Mouse (Mus musculus): ENCODE measurements around the gene Pdia5. TPM values are rescaled to one million over a fixed set of nuclear protein-coding genes. Genes with fewer than 3 reads are reported as not detected.

Pdia5 gene
- total and polyA plus RNA-seq, 2 experiments from 2014 or later = 3.1 to 13.7 TPM

DNA sequence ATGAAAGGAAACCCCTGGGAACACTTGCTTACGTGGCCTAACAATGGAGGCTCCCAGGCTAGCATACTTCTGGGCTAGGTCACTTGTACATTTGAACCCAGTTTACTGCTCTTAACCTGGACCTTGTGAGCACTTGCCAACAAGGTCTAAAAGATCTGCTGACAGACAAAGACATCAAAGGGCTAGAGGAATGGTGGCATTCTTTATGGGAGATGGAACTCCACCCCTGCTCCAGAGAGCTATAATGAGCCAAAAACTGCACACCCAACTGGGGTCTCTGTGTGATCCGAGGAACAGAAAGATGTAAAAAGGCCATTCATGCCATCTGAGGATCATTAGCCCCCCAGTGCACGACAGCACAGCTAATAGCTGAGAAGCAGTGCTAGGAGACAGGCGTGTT, 6.6 kb downstream of the Pdia5 start:
- DNase-seq (ENCODE audit: low spot score) (no peak), ATAC-seq (ENCODE audit: insufficient read depth, low read depth) (no peak)
- H3K4me1 ChIP-seq (ENCODE audit: control insufficient read depth, insufficient read depth) = peaks cover 12% of the 10 kb centered on the region
- 83% methylated on average over 4 of the region's 4 CpGs for WGBS
- H3K9ac ChIP-seq (replicated peaks; ENCODE audit: low read depth, low read length) = no peak overlapping the region
- H3K27ac ChIP-seq (ENCODE audit: low read depth) = no peak overlapping the region
- no peak overlapping the region for H3K4me3 ChIP-seq (ENCODE audit: low read depth, low read length)
- no peak overlapping the region for H3K4me2 ChIP-seq (ENCODE audit: low read depth, low read length)
- H3K36me3 ChIP-seq (replicated peaks; ENCODE audit: control insufficient read depth, insufficient read depth, low read length) = no peaks in the 10 kb centered on the region
- H3K27me3 ChIP-seq (ENCODE audit: control insufficient read depth, insufficient read depth, low read length) = no peaks in the 10 kb centered on the region
- no peaks in the 10 kb centered on the region for H3K9me3 ChIP-seq (replicated peaks; ENCODE audit: control insufficient read depth, low read length)
- TF ChIP-seq CTCF (IDR thresholded peaks at IDR 0.05; ENCODE audit: low read depth) = no peak
- TF ChIP-seq EP300 (IDR thresholded peaks at IDR 0.05; ENCODE audit: low read depth) = no peak

DNA sequence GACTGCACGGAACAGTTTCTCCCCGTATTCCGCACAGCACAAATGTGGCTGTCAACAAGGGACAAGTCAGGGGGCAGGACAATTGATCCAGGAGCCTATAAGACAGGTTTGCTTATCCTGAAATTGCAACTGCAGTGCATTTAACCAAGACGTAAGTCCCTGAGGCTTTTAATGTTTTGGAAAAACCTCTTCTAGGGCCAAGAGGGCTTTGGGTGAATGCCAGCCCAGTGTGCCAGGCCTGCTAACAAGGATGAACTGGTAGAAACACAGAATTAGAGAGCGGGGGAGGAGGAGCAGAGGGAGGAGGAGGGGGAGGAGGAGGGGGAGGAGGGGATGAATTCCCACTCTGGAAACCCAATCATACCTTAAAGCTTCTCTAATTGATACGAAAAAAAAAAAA, 11.4 kb downstream of the Pdia5 start:
- WGBS = 44% methylated on average over 6 of the region's 6 CpGs
- no peak for TF ChIP-seq CTCF (IDR thresholded peaks at IDR 0.05; ENCODE audit: low read depth)
- DNase-seq (ENCODE audit: low spot score) = no peak

DNA sequence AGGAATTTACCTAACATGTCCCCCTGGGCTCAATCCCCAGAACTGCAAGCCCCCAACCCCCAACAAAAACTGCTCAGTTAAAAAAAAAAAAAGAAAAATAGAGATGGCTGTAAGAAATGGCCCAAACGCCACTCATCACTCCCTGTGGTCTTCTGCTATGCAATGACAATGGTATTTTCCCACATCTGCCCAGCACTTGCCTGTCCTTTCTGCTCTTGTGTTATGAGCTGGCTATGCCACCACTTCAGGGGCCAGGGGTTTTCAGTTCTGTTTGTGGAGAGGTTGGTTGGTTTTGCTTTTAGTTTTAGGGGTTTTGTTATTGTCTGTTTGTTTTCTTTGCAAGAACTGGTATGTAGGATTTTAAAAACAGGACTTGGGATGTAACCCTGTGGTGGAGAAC, 13.4 kb downstream of the Pdia5 start:
- no peak for ATAC-seq (ENCODE audit: insufficient read depth, low read depth)
- no peak overlapping the region for H3K9ac ChIP-seq (replicated peaks; ENCODE audit: low read depth, low read length)
- no peak for TF ChIP-seq CTCF (IDR thresholded peaks at IDR 0.05; ENCODE audit: low read depth)
- no peak for TF ChIP-seq EP300 (IDR thresholded peaks at IDR 0.05; ENCODE audit: low read depth)
- H3K4me2 ChIP-seq (ENCODE audit: low read depth, low read length) = no peak overlapping the region
- no peak overlapping the region for H3K4me3 ChIP-seq (ENCODE audit: low read depth, low read length)
- H3K9me3 ChIP-seq (replicated peaks; ENCODE audit: control insufficient read depth, low read length) = no peaks in the 10 kb centered on the region
- DNase-seq (ENCODE audit: low spot score) = no peak
- H3K4me1 ChIP-seq (ENCODE audit: control insufficient read depth, insufficient read depth) = no peaks in the 10 kb centered on the region; the same call in 1 of the 2 replicates
- H3K27me3 ChIP-seq (ENCODE audit: control insufficient read depth, insufficient read depth, low read length) = no peaks in the 10 kb centered on the region
- H3K27ac ChIP-seq (ENCODE audit: low read depth) = no peak overlapping the region
- no peaks in the 10 kb centered on the region for H3K36me3 ChIP-seq (replicated peaks; ENCODE audit: control insufficient read depth, insufficient read depth, low read length)
- WGBS = 77% methylated on average over 1 of the region's 1 CpGs

More for the DNA sequence above, 11.4 kb downstream of the Pdia5 start:
- Histone ChIP-seq H3K9me3 (replicated peaks; ENCODE audit: control insufficient read depth, low read length) (no peaks in the 10 kb centered on the region), H3K27me3 (ENCODE audit: control insufficient read depth, insufficient read depth, low read length) (no peaks in the 10 kb centered on the region), H3K9ac (replicated peaks; ENCODE audit: low read depth, low read length) (no peak overlapping the region), H3K4me1 (ENCODE audit: control insufficient read depth, insufficient read depth) (no peaks in the 10 kb centered on the region; the same call in 1 of the 2 replicates), H3K4me3 (ENCODE audit: low read depth, low read length) (no peak overlapping the region), H3K36me3 (replicated peaks; ENCODE audit: control insufficient read depth, insufficient read depth, low read length) (no peaks in the 10 kb centered on the region), H3K27ac (ENCODE audit: low read depth) (no peak overlapping the region), H3K4me2 (ENCODE audit: low read depth, low read length) (no peak overlapping the region)
- ATAC-seq (ENCODE audit: insufficient read depth, low read depth) = no peak

DNA sequence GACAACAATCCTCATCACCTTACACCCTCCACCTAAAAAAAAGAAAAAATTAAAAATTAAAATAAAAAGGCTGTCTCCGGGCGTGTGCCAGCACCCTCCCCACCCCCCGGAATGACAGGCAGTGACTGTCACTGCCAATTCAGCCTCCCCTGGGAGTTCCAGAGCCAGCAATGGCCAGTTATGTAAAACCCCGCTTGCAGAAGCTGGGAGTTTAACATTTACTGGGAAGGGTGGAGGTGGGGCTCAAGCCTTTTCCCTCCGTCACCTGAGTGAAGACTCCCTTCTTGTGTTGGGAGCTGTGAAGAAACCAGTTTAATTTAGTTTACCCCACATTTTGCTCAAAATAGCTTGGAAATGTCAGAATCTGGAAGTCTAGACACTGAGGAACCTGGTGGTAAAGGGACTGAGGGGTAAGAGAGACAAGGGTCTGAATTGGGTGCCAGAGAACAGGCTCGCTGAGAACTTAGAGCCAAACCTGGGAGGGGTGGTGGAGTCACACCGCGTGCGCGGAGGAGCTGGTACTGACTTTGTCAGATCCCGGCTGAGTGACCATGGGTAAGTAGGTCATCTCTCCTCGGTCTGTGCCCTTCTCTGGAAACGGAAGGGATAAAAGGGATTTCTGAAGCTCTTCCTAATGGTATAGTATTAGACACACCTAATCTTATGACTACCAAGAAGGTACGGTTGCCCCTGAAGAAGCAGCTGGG, 18.0 kb downstream of the Pdia5 start:
- Histone ChIP-seq H3K27me3 (ENCODE audit: control insufficient read depth, insufficient read depth, low read length) (no peaks in the 10 kb centered on the region), H3K27ac (ENCODE audit: low read depth) (no peak overlapping the region), H3K9ac (replicated peaks; ENCODE audit: low read depth, low read length) (no peak overlapping the region), H3K36me3 (replicated peaks; ENCODE audit: control insufficient read depth, insufficient read depth, low read length) (no peaks in the 10 kb centered on the region), H3K4me2 (ENCODE audit: low read depth, low read length) (no peak overlapping the region), H3K4me3 (ENCODE audit: low read depth, low read length) (no peak overlapping the region), H3K9me3 (replicated peaks; ENCODE audit: control insufficient read depth, low read length) (no peaks in the 10 kb centered on the region), H3K4me1 (ENCODE audit: control insufficient read depth, insufficient read depth) (peaks cover 18% of the 10 kb centered on the region)
- TF ChIP-seq CTCF (IDR thresholded peaks at IDR 0.05; ENCODE audit: low read depth) = no peak
- DNase-seq (ENCODE audit: low spot score) = no peak
- no peak for ATAC-seq (ENCODE audit: insufficient read depth, low read depth)
- WGBS = 89% methylated on average over 14 of the region's 14 CpGs

GRCm38 (mm10) chr16:35471841-35472568, 18.7 kb downstream of the Pdia5 start:
- WGBS = 89% methylated on average over 17 of the region's 17 CpGs
- no peak for DNase-seq (ENCODE audit: low spot score)
- Histone ChIP-seq H3K4me1 (ENCODE audit: control insufficient read depth, insufficient read depth) (peaks cover 18% of the 10 kb centered on the region), H3K4me3 (ENCODE audit: low read depth, low read length) (no peak overlapping the region), H3K27me3 (ENCODE audit: control insufficient read depth, insufficient read depth, low read length) (no peaks in the 10 kb centered on the region), H3K36me3 (replicated peaks; ENCODE audit: control insufficient read depth, insufficient read depth, low read length) (no peaks in the 10 kb centered on the region), H3K9me3 (replicated peaks; ENCODE audit: control insufficient read depth, low read length) (no peaks in the 10 kb centered on the region), H3K4me2 (ENCODE audit: low read depth, low read length) (no peak overlapping the region), H3K27ac (ENCODE audit: low read depth) (no peak overlapping the region), H3K9ac (replicated peaks; ENCODE audit: low read depth, low read length) (no peak overlapping the region)
- TF ChIP-seq CTCF (IDR thresholded peaks at IDR 0.05; ENCODE audit: low read depth) (no peak), EP300 (IDR thresholded peaks at IDR 0.05; ENCODE audit: low read depth) (no peak)
- ATAC-seq (ENCODE audit: insufficient read depth, low read depth) = no peak

Data from heart, postnatal 0 days (tissue).